Mouse (Mus musculus) cerebellum, adult 18-20 months (tissue): Measurements from ENCODE around the gene Actb.

ENCODE experiments used
- DNase-seq, 2 experiments: peaks; one replicate each; pipeline ENCODE4 v3.0.0; 2021

The Actb gene

DNA sequence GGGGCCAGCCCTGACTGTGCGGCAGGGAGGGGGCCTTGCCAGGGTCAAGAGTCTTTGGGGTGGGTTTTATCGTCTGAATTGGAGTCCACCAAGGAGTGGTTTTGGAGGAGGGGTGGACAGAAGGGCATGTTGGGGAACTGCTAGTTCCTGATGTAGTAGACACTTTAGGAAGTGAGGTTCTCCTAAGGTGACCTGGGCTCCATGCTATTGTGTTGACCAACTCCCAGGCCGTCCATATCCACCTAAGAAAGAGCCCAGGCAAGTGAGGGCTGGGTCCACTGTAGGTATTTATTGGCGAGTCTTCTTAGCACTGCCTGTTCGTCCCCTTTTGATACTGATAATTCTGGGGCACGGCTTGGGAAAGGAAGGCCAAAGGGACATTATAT, 14.5 kb upstream of the Actb start:
- DNase-seq: no peak

DNA sequence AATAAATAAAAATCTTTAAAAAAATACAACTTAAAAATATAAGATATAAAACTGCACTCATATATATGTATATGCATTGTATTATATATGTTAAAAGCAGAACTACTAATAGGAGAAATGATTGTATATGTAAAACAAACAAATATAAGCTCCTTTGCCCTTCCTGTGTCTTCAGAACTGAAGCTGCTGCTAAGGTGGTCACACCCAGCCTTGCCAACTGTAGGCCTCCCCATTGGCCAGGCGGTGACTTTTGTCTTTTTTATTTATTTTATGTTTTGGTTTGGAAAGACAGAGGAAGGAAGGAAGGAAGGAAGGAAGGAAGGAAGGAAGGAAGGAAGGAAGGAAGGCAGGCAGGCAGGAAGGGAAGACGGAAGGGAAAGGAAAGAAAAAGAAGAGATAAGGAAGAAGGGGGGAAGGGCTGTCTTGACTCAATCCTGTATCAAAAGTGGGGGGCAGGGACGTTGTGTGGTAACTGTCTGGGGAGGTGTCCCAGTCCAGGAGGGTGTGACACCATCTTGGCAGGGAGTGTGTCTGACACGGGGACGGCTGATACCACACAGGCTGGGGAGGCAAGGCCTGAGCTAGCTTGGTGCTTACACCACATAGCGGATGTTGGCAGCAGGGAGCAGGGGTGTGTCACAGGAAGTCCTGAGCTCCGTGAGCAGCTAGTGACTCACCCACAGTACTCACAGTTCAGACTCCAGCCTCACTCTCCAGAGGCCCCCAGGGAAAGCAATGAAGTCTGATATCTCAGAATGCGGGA, 13.9 kb upstream of the Actb start:
- no peak for DNase-seq

DNA sequence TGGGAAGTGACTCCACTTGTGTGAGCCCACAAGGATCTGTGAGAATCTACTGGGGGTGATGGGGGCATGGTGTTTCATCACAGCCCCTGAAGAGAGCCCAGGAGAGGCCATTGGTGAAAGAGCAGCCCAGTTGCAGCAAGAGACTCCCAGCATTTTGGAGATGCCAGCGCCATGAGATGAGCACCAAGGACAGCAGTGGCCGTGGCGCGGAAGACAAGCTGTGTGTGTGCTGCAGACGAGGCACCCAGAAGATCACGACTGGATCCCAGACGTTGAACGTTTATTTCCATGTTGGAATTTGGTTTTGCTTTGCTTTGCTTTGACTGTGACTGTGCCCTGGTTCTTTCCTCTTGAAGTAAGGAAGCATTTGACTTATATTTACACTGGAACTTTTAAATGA, 10.8 kb upstream of the Actb start:
- no peak for DNase-seq

DNA sequence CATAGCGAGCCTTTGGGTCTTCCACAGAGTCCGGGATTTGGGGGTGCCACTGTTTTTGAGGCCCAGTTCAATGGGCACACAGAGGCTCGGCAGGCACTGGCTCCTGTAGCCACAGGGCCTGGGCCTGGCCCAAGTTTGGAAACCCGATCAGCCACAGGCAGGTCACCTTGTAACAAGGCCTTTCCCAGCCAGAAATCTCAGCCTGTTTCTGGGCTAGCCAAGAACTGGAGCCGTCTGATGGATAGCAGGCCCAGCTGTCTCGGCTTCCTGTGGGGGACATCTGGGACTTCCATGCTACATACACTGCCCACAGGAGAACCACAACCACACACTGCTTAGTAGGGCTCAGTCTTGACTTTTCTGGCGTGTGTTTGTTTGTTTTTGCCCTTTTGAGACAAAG, 10.0 kb upstream of the Actb start:
- DNase-seq: no peak

DNA sequence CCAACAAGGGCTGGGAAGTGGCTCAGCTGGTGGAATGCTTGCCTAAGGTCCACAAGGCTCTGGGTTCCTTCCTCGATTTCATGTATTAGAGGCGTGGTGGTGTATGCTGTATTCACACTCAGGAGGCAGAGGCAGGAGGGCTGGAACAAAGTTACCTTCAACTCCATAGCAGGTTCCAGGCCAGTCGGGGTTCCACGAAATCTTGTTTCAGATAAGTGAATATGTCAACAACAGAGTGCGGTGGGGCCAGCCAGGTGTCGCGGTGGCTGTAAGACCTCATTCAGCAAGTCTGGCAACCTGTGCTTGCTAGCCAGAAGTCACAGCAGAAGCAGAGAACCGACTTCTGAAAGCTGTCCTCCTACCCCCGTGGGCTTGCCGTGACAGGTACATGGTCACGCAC, 8.7 kb upstream of the Actb start:
- DNase-seq: no peak

DNA sequence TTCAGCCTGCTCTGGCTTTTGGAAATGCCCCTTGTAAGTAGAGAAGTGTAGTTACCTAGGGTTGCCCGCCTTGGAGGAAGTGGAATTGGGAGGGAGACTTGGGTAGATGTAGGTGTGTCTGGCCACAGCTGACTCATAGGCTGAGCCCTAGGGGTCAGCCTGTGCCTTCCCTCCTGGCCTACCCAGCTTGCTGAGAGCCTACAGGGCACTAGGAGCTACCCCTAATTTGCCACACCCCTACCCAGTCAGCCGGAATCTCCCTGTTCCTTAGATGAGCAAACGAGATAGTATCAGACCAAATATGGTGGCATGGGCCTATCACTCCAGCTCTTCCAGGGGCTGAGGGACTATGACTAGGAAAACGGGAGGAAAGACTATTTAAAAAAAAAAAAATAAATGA, 6.2 kb upstream of the Actb start:
- no peak for DNase-seq

DNA sequence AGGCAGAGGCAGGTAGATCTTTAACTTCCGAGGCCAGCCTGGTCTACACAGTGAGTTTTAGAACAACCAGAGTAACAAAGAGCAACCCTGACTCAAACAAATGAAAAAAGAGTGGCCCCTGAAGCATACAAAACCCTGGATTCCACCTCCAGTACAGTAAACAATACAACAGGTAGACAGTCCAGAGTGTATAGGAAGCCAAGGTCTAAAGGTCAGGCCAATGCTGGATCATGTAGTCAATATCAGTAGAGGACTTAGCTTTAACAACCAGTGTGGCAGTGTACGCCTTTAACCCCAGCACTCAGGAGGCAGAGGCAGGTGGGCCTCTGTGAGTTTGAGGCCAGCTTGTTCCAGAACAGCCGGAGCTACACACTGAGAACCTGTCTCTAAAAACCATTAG, 5.8 kb upstream of the Actb start:
- DNase-seq: no peak

DNA sequence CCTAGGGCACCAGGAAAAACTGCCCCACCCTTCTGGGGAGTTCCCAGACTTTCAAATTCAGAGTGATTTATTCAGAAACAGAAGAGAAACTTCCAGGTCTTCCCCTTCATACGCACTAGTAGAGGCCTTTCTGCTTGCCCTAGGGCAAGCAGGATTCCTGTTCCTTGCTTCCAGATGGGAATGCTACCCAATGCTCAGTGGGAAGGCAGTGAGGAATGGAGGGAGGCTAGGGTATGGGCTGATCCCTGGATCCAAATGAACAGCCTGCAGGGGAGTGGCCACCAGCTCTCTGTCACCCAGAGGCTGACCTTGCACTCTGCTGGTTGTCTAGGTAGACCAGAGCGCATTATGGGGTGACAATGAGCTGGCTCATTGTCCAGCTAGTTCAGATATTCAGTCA, 5.1 kb upstream of the Actb start:
- DNase-seq: no peak

DNA sequence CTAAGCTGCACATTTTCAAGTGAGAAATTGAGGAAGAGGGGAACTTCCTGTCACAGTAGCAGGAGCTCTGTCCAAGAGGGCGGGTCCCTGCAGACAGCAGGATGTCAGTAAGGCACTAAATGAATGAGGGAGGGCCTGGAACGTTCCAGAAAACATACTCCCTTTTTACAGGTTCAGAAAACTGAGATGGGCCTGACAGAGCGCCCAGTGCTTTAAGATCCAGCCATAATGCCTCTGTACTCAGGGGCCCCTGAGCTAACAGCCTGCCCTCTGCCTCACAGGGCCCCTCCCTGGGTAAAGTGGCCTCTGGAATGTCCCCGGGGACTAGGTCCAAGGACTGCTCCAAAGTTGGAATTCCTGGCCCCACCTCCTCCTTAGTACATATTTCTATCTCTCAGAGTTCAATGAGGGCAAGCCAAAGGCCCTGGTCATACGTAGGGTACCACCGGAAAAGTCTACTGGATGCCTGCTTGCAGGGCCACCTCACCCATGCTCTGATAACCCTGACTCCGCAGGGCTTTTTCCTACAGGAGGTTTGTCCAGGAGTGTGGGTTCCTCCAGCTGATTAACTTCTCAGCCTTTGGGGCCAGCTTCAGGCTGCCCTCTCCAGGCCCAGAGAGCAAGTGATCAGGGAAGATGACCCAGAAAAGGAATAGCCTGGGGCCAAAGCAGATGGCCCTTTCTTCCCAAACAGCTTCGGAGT, 3.2 kb upstream of the Actb start:
- DNase-seq: peak; percentile 45 to 59

DNA sequence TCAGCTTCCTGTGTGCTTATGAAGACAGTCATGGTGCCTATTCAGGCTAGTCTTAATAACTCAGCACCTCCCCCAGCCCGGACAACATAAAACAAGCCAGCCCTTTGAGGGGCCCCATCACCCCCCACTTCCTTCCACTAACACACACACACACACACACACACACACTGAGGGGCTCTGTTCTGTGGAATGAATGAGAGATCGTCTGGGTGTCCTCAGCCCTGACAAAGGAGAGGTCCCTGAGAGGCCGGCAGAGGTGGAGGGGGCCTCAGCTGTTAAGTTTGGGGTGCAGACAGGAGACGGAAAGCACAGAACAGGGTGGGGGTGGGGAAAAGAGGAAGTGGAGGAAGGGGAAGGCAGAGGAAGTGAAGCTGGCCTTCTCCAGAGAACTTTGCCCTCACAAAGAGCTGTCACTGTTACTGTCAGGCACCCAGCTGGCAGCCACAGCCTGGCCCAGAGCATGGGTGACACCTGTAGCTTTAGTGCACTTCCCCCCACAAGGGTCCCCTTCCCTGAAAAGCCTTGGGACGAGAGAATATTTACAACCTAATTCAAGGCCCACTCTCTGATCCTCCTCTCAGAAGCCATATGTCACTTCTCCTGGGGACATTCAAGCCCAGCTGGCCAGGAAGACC, 2.5 kb upstream of the Actb start:
- DNase-seq: no peak

DNA sequence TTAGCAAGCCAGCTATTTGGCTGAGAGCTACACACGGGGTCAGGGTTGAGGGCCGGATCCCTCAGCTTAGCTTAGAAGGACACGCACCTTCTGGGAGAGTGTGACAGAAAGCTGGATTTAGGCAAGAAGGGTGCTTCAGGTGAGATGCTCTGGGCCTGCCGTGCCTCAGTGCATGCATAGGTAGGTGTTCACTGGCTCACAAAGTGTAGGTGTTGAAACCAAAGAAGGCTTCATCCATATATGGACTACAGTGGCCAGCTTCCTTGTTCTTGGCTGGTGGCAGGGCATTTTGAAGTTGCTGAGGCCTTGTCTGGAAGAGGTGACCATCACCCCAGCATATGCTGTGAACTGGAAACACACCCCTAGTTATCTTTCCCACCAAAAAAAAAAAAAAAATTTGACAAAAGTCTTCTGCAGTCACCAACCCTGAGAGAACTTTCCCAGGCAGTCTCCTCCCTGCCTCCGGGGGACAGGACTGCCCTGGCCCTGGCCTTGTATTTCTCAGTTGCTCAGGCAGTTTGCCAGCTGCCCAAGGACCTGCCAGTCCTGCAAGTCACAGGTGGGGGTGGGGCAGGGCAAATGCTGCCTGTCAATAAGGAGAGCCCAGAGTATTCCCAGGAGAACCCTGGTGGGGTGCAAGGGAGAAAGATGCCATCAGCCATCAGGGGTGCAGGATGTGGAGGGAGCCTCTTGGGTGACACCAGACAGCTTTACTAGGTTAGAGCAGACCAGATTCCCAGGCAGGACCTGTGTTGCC, 1.4 kb upstream of the Actb start:
- peak; percentile 38 to 53 for DNase-seq

DNA sequence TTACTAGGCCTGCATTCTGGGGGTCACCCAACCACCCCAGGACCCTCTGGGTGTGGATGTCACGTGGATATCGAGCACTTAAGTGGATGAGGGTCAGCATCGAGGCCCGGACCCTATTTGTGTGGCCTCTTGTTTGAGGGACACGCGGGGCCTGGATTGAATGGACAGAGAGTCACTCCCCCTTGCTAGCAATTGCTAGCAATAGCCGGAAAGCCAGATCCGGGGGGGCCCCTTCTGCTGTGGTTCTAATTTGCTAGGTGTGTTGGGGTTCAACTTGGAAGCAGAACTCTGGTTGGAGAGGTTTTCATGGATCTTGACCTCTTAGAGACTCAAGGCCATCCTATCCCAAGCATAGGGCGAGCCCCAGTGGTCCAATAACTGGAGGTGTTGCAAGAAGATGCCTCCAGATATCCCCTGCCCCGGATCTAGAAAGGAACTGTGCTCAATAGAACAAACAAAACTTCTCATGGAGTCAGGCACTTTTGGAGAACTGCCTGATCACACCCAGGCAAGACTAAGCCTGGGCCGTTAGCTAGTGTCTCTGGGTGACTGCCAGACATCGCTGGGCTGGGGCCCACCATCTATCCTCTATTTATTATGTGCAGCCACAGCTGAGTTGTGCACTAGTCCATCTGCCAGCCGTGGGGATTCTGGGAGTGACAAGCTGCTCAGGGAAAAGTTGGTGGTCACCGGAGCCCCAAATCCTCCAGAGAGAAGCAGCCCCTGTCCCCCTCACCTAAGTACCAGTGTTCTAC, 671 bp upstream of the Actb start:
- DNase-seq: peak; percentile 50 to 51

DNA sequence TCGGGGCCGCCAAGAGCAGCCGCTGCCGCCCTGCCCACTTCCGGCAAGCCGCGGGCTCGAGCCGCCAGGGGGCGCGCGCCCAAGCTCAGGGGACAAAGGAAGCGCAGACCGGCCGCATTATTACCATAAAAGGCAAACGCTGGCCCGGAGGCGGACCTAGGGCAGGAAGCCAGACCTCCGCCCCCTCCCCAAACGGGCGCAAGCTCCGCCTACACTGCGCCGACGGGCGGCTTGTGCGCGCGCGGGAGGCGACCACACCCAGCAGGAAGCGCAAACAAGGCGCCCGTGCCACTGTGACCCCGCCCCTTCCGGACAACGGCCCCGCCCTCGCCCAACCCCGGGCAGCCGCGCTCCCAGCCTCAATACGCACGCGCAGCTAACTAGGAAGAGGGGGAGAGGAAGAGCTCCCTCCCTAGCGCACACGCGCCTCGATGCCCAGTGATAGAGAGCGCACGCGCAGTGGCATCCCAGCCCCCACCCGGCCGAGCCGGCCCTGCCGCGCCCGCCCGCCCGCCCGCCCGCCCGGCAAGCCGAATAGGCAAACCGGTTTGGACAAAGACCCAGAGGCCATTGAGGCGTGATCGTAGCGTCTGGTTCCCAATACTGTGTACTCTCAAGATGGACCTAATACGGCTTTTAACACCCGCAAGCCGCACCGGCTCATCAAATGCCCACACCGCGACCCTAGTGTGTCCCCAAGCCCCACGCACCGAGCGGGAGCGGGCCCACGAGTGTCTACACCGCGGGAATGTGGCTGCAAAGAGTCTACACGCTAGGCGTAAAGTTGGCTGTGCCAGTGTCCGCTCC, 626 bp downstream of the Actb start:
- peak; percentile 98 to 99 for DNase-seq

DNA sequence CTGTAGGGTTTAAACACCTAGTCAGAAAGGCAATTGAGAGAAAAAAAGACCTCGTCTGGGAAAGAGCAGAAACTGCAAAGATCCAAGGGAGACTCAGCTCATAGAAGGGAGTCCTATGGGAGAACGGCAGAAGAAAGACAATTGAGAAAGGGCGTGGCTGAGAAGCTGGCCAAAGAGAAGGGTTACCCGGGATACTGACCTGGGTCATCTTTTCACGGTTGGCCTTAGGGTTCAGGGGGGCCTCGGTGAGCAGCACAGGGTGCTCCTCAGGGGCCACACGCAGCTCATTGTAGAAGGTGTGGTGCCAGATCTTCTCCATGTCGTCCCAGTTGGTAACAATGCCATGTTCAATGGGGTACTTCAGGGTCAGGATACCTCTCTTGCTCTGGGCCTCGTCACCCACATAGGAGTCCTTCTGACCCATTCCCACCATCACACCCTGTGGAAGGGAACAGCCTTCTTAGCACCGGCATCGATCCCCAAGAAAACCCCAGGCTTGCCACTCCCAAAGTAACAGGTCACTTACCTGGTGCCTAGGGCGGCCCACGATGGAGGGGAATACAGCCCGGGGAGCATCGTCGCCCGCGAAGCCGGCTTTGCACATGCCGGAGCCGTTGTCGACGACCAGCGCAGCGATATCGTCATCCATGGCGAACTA, 1.4 kb downstream of the Actb start:
- DNase-seq: no peak

DNA sequence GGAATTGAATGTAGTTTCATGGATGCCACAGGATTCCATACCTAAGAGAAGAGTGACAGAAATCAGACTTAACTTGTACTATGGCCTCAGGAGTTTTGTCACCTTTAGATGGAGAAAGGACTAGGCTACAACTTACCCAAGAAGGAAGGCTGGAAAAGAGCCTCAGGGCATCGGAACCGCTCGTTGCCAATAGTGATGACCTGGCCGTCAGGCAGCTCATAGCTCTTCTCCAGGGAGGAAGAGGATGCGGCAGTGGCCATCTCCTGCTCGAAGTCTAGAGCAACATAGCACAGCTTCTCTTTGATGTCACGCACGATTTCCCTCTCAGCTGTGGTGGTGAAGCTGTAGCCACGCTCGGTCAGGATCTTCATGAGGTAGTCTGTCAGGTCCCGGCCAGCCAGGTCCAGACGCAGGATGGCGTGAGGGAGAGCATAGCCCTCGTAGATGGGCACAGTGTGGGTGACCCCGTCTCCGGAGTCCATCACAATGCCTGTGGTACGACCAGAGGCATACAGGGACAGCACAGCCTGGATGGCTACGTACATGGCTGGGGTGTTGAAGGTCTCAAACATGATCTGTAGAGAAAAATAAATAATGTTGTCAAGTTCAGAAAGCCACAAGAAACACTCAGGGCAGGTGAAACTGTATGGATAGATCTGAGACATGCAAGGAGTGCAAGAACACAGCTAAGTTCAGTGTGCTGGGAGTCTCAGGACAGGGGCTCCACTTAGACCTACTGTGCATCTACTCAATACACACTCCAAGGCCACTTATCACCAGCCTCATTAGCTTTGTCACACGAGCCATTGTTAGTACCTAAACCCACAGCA, 2.1 kb downstream of the Actb start:
- no peak for DNase-seq

DNA sequence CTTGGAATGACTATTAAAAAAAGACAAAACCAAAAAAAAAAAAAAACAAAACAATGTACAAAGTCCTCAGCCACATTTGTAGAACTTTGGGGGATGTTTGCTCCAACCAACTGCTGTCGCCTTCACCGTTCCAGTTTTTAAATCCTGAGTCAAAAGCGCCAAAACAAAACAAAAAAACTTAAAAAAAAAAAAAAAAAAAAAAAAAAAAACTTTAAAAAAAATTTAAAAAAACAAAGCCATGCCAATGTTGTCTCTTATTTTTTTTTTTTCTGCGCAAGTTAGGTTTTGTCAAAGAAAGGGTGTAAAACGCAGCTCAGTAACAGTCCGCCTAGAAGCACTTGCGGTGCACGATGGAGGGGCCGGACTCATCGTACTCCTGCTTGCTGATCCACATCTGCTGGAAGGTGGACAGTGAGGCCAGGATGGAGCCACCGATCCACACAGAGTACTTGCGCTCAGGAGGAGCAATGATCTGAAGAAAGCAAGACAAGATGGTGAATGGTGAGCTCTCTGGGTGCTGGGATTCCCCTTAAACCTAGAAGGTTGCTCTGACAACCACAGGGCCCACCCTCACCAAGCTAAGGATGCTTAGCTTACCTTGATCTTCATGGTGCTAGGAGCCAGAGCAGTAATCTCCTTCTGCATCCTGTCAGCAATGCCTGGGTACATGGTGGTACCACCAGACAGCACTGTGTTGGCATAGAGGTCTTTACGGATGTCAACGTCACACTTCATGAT, 2.9 kb downstream of the Actb start:
- DNase-seq: no peak

DNA sequence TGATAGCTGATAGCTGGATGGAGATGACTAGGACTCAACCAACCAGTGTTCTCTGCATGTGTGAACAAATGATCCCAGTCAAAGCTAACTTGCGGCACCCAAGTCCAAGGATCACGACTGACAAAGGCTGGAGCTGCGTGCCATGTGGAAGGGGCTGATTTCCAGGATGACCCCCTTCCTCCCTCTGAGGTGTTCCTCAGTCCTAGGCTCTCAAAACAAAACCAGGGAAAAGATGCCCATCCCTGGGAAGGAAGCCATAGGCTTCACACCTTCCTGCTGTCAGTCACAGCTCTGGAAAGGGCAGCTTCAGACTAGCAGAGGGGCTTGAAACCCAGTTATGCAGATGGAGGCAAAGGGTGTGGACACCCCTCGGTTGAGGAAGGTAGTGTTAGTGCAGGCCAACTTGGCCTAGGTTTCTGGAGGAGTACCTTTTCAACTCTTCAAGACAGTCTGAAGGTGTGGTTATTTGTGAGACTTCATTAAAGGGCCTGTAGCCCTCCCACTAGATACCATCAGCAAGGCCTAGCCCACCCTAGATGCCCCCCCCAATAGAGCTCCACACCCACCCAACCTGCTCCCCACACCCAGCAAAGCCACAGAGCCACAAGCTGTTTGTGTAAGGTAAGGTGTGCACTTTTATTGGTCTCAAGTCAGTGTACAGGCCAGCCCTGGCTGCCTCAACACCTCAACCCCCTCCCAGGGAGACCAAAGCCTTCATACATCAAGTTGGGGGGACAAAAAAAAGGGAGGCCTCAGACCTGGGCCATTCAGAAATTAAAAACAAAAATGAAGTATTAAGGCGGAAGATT, 3.8 kb downstream of the Actb start:
- DNase-seq: no peak

DNA sequence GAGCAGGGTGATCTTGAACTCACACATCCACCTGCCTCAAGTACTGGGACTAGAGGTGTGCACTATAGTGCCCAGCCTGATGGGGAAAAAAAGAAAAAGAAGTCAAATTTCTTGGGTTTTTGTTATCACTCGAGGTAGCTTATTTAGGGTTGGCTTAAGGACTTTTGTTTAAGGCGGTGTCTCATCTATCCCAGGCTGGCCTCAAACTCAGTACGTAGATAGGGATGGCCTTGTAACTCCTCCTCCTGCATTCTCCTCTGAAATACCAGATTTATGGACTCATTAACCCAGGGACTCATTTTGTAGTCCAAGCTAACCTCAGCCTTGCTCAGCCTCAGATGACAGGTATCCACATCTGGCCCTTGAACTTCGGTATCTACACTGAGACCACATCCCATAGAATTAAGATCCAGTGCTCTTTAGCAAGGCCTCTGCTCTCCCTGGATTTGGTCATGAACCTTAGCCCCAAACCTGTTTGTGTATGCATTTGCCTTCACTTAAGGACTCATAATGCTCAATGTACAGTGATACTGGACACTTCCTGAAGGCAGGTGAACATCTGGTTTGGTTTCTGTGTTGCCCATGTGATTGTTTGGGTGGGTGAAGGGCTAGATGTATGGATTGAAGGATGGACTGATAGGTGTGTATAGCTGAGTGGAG, 4.6 kb downstream of the Actb start:
- no peak for DNase-seq
